Mouse (Mus musculus): ENCODE measurements at regions not wholly inside any gene's neighbourhood (a gene's known extent, or its start where the extent isn't known, plus 50 kb on each side); places are given as distances from the start of the nearest gene placed in this dataset.
A peak's percentile ranks its signal among the peaks of the same experiment; 100 is the strongest.

- DNase-seq (ENCODE audit: low read depth, low spot score) = peak; percentile 66
Observed at GRCm38 (mm10) chr13:91274131-91274530, 50.4 kb upstream of the Atg10 start.

DNA sequence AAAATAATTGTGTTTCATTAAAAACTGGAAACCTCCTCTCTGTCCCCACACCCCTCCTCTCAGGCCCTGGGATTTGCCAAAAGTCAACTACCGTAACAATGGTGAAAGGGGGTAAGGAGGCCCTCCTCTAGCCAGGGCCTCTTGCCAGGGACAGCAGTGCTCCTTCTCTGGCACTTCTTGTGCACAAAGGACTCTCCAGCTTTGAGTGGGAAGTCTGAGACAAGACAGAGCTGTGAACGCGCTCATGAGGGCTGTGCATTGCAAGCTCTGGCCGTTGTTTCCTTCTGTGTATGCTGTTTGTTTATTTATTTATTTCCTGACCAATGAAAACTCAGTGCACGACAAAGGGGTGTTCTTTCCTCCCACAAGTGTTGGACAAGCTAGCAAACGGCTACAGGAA is 50.8 kb upstream of the Atg10 start:
- DNase-seq (ENCODE audit: low read depth, low spot score) = peak; percentile 19

DNA sequence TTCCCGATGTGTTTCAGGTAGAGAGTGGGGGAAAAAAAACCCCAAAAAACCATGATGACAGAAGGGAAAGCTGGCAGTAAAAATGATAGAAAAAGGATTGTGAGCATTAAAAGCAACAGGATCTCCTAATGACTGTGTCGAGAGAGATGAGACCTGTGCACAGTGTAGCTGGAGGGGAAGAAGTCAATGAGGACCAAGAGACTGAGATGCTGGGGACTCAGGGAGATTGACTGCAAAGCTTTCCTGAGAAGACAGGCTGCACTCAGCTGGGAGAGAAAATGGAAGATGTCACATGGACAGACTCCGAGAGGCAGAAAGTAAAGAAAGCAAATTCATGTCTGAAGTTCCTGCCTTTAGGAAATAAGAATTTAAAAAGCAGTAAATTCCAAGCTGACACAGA is 55.7 kb upstream of the Atg10 start:
- no peak for DNase-seq (ENCODE audit: low read depth, low spot score)

- no peak for DNase-seq (ENCODE audit: low read depth, low spot score)
Observed at GRCm38 (mm10) chr13:91295552-91296170, 71.9 kb upstream of the Atg10 start.

DNA sequence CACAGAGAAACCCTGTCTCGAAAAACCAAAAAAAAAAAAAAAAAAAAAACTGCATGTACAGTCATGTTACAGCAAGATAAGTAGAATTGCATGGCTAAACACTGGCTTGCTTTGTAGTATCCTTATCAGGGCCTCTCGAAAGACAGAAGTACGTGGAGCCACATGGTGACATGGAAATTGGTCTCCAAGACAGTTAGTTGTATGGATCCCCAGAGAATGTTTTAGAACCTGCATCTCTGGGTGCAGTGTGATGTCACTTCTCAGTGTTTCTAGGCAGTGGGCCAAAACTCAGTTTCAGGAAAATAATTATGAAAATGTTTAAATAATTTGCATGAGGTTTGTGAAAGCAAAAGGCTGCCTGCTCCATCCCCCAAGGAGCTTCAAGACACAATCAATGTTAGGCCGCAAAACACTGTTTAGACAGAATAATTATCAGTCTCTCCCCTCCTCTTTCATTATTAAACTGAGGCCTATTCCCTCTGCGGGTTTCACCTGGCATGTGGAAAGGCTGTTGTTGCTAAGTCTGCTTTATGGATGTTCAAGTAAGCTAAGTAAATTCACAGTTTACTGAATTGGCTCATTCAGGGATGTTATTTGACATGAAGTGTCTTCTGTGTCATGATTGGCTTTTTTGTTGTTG is 72.9 kb upstream of the Atg10 start:
- no peak for DNase-seq (ENCODE audit: low read depth, low spot score)

- DNase-seq (ENCODE audit: low read depth, low spot score) = no peak
Observed at GRCm38 (mm10) chr13:91301849-91302248, 78.1 kb upstream of the Atg10 start.

DNA sequence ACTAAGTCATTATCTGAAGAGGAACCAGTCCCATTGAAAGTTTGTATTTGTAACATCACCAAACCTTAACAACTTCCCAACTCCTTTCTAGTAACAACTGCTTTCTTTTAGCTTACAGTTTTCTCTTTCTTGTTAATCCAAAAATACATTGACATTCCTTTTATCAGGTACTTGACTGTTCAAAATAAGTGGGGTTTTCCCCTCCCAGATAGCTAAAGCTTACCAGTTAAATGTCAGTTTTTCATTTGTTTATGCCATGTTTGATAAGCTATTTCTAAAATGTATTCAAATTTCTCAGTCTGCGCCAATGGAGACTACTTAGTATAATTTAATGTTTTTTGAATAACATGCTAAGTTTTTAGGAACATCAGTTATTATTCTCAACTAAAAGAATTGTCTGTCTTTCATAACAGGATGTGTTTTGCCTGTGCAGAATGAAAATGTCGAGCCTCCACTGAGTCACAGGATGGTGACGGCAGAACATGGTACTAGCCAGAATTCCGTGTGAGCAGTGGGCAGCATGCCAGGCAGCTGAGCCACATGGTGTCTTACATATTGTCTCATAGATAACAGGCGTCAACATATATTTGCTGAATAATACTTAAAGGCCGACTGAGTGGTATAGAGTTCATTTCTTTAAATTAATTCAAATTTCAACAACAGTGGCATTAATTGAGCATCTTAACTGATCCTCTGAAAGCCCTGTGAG is 82.1 kb upstream of the Atg10 start:
- DNase-seq (ENCODE audit: low read depth, low spot score) = peak; percentile 12

DNA sequence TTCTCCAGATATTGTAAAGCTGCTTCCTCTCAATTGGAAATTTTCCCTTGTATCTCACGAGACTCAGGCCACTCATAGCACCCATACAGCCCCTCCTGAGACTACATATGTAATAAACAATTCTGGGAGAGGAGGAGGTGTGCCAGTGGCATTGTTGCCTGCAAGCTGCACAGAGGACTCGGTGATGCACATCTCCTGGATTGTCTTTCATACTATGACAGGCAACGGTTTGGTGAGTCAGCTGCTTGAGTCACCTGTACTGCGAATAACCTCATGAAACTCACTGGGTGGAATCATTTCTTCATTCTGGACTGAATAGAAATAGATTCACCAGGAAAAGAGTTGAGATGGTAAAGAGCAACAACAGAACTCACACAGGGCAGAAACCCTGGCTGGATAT is 82.8 kb upstream of the Atg10 start:
- DNase-seq (ENCODE audit: low read depth, low spot score) = no peak

- DNase-seq (ENCODE audit: low read depth, low spot score) = no peak
Observed at GRCm38 (mm10) chr13:91312905-91313571, 89.3 kb upstream of the Atg10 start.

DNA sequence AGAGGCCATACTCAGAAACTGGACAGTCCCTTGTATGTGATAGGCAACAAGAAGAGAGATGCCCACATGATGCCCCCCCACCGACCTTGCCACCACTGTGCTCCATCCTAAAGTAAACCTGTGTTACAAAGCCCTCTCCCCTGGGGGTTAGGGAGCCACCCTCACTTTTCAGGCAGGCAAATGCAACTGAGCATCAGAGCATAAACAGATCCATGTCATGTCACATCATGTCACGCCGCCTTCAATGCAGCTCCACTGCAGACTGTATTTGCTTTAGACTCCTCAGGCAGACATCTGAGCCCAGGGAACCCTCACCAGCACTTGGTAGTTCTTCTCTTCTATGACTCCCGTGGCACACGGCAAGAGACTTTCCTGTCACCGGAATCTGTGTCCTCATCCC is 98.6 kb upstream of the Atg10 start:
- DNase-seq (ENCODE audit: low read depth, low spot score) = no peak

DNA sequence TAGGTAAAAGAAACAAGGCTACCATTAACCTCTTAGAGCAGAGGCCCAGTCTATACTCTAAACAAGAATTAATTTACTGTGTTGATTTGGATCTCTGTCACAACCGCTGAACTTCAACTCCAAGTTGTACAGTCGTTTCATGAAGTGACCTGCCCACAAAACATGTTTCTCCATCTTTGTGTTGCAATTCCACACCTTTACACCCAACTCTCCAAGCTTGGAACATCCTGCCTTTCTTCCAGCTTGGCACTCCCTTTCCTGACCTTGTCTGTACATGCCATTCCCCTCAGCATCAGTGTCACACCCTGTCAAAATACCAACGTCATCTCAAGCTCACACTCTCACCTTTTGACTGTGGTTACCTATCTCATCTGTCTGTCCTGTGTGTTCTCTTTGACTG is 103.1 kb upstream of the Atg10 start:
- DNase-seq (ENCODE audit: low read depth, low spot score) = no peak

DNA sequence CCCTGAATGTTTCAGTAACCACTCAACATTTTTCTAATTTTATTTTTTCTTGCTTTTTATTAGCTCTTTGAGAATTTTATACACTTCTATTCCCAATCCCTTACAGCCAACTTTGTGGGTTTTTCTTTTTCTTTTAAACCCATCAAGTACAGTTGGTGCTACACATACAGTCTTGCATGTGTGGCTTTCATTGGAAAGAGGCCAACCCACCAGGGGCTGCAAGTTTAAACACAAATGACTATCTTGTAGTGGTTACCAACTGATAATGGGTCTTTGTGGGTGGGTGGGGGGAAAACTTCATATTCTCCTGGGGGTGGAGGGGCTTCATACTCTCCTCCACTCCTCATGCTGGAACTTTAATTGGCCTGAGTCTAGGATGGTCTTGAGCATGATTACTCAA is 110.5 kb upstream of the Atg10 start:
- DNase-seq (ENCODE audit: low read depth, low spot score) = no peak

DNA sequence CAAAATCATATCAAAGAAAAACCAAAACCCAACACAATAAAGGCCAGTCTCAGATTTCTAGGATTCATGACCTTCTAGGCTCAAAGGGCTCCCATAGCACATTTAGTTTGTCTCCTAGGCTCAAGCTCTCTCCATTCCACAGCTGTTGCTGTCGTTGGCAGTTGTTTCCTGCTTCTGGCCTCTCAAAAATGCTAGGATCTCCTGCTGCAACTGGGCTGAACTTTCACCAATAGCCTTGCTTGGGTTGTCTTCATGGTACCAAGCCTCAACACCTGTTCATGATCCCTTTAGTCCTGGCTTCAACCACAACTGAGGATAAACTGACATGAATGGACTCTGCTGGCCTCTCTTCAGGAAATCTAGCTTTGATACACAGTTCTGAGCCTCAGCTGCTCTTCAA is 115.9 kb upstream of the Ssbp2 start:
- no peak for DNase-seq (ENCODE audit: low read depth, low spot score)

- DNase-seq (ENCODE audit: low read depth, low spot score) = no peak
Observed at GRCm38 (mm10) chr13:91348489-91349083, 111.5 kb upstream of the Ssbp2 start.

DNA sequence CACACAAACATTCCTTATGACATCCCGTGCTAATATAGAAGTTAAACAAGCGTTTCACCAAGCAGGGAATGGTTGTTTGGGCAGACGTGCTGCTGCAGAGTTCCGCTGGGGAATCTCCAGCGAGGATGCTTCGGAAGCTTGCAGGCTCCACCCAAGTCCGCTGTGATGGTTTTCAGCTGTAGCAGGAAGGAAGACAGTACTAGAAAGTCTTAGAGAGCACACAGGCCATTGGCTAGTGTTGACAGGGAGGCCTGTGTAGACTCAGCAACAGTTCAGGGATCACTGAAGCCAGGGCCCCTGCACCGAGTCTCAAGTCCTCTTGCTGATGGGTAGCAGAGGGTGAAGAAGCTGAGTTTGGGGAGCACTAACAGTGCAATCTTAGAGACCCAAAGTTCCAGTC is 107.8 kb upstream of the Ssbp2 start:
- DNase-seq (ENCODE audit: low read depth, low spot score) = no peak

- no peak for DNase-seq (ENCODE audit: low read depth, low spot score)
Observed at GRCm38 (mm10) chr13:91356516-91356915, 103.6 kb upstream of the Ssbp2 start.

- no peak for DNase-seq (ENCODE audit: low read depth, low spot score)
Observed at GRCm38 (mm10) chr13:91360121-91360520, 100.0 kb upstream of the Ssbp2 start.

DNA sequence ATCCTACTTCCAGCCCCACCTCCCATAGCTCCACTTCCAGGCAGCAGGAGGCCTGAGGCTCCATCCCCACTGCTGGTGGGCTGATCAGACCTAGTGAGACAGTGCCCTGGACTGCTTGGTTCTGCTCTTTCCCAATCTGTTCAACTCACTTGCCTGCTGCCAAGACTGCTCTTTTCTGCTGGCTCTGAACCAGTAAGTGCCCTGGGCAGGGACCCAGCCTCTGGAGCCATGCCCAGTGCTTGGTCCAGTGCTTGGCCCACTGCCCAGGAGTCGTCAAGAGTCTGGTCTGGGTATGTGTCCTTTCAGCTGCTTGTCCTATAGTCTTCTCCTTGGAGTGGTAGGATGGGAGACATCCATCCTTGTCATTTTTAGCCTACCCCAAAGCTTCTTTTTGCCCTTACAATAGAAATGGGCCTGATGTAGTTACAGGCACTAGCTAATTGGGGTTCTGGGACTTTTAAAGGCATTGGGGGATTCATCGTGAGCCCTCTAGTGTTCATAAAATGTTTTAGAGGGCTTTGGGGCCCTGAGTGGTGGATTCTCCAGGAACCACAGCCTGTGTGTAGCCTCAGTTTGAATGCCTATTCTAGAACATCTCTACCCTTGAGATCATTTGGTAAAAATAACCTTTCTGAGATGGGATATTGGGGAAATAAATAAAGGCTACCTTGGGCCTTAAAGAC is 94.7 kb upstream of the Ssbp2 start:
- no peak for DNase-seq (ENCODE audit: low read depth, low spot score)

- DNase-seq (ENCODE audit: low read depth, low spot score) = no peak
Observed at GRCm38 (mm10) chr13:91366540-91366939, 93.5 kb upstream of the Ssbp2 start.

GRCm38 (mm10) chr13:91367896-91368556 is 92.1 kb upstream of the Ssbp2 start:
- DNase-seq (ENCODE audit: low read depth, low spot score) = no peak

GRCm38 (mm10) chr13:91368664-91369063 is 91.4 kb upstream of the Ssbp2 start:
- DNase-seq (ENCODE audit: low read depth, low spot score) = no peak
